Mouse (Mus musculus): ENCODE measurements at regions not wholly inside any gene's neighbourhood (a gene's known extent, or its start where the extent isn't known, plus 50 kb on each side); places are given as distances from the start of the nearest gene placed in this dataset.

DNA sequence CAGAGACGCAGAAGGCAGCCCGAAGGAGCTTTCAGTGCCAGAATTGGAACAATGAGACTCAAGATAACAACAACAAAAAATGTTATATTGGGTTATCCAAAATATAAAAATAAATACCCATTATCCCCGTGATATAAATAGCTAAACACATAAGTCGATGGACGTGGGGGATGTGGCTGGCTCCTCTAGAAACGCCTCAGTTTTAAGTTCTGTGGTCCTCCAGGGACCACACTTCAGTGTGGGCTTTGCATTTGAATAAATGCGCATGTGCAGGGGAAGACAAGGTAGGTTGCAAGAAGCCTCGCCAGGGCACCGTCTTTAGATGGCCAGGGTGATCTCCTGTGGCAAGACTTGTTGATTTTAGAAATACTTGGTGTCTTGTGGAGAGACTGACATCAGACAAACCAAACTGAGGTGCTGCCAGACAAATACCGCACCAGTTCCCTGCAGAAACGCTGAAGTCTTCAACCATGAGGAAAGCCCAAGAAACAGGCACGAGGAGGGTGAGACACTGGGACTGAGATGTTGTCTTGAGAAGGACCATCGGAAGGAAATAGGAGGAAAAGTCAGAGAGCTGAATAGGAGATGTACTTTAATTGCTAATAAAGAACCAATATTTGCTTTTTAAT is 117.2 kb upstream of the L3mbtl3 start:
- no peak for TF ChIP-seq TAL1 (IDR thresholded peaks at IDR 0.05; ENCODE audit: low read length)
- no peak for TF ChIP-seq GATA1 (IDR thresholded peaks at IDR 0.05; ENCODE audit: low read length)
